Mouse (Mus musculus) liver, embryonic 18 days (tissue): ENCODE results near the gene Actl7a. TPM values are rescaled to one million over a fixed set of nuclear protein-coding genes. Genes with fewer than 3 reads are reported as not detected.

Source experiments
- polyA plus RNA-seq: library from polyadenylated mRNA; depleted of rRNA; stranded (reverse); fragments of >200 nt; gene quantifications from 2 replicates; pipeline ENCODE4 v1.2.3, GENCODE M21; 2012; rRNA removed

Actl7a gene
- not detected in 2 replicates for polyA plus RNA-seq

GRCm38 (mm10) chr4:56743363-56744195, at the start of gene Actl7a:
TSS of gene Actl7a (plus strand) at chr4:56743413.

GRCm38 (mm10) chr4:56740020-56740485, 3.2 kb upstream of the Actl7a start, which contains the start of gene Gm26657:
TSS of gene Gm26657 (plus strand) at chr4:56740070.

DNA sequence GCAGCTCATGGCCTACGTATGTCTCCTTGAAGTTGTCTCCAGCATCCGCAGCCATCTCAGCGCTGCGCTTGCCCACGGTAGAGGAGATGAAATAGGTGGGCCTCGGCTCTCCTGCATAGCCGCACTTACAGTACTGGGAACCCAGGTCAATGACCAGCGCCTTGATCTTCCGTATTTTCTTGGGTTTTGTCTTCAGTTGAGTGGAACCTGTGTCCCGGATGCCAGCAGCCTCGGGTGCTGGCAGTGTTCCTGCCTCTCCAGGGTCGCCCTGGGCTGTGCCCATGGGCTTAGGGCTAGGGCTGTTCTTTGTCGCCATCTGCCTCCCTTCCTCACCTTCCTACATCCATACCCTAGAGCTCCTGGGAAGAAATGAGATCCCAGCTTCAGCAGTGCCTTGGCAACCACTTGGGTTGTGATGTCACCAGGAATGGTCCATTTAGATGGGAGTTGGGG, 2.1 kb upstream of the Actl7a start, which contains the start of gene Actl7b:
TSS of gene Actl7b (minus strand) at position 403 of the 453 bp plus-strand sequence.

Other genes with a start within 250 kb of the Actl7a start
- not detected in 2 replicates for gene Gm26657, start 3.3 kb upstream of the Actl7a start, polyA plus RNA-seq
- 0.05 TPM in 1 of 2 replicates, not detected in the other for gene Actl7b, start 2.0 kb upstream of the Actl7a start, polyA plus RNA-seq
- 9.7 and 11.6 TPM in 2 replicates for gene Elp1, start 58.9 kb downstream of the Actl7a start, polyA plus RNA-seq
- 1.3 and 1.4 TPM in 2 replicates for gene Fam206a, start 58.9 kb downstream of the Actl7a start, polyA plus RNA-seq
- gene Ctnnal1, start 121.8 kb downstream of the Actl7a start, polyA plus RNA-seq, result 4.5 and 5.8 TPM in 2 replicates
- 2.0 and 2.6 TPM in 2 replicates for gene Tmem245, start 204.0 kb downstream of the Actl7a start, polyA plus RNA-seq
- 0.01 TPM in 1 of 2 replicates, not detected in the other for gene Frrs1l, start 247.0 kb downstream of the Actl7a start, polyA plus RNA-seq